Mouse (Mus musculus) layer of hippocampus, adult 2 months (tissue): ENCODE measurements around the gene Ndufb8. TPM values are rescaled to one million over a fixed set of nuclear protein-coding genes. Genes with fewer than 3 reads are reported as not detected.

Experiments used
- DNase-seq, 2 experiments: peaks; one replicate each; pipeline ENCODE4 v3.0.0; 2022; ENCODE audit warnings: low spot score in 2 of 2
- H3K27ac ChIP-seq: fragments of 200-600 bp; 2 replicates; pipeline ENCODE4 v1.8.1; 2022
- H3K4me3 ChIP-seq: fragments of 200-600 bp; 2 replicates; pipeline ENCODE4 v1.8.1; 2022; ENCODE audit warnings: mild to moderate bottlenecking
- CTCF ChIP-seq: fragments of 200-600 bp; conservative IDR thresholded peaks from 2 replicates; pipeline ENCODE4 v1.8.1; 2022; ENCODE audit warnings: antibody characterized with exemption, mild to moderate bottlenecking, moderate library complexity
- total RNA-seq, 2 experiments: library from RNA; stranded (reverse); gene quantifications; 2 replicates each; pipeline ENCODE4 v1.2.3; 2021

Ndufb8 gene
- total RNA-seq, 2 experiments from 2014 or later = 349 to 378 TPM

DNA sequence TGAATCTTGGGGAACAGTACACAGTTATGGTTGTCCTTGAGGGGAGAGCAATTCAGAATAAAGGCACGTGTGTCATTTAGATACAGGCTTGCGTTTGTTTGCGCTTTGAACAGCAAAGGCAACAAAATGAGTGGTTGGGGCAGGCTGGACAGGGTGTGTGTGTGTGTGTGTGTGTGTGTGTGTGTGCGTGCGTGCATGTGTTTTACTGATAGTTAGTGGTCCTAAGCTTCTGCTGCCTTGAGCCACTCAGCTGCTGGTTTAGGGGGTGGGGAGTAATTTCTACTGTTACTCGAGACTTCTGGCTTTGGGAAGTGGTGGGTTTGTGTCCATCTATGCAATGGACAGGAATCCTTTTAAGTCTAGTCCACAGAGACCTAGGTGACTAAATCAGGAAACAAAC, 56.3 kb downstream of the Ndufb8 start:
- no peak for TF ChIP-seq CTCF

More for the DNA sequence above, 56.3 kb downstream of the Ndufb8 start:
- no peak overlapping the region for H3K27ac ChIP-seq
- no peak overlapping the region for H3K4me3 ChIP-seq
- DNase-seq = no peak

Other genes starting within 250 kb of the Ndufb8 start
- 1 to 10 TPM; 2.3 to 2.5 TPM for gene Scd4, start 222.3 kb downstream of the Ndufb8 start, total RNA-seq
- 100 to 1,000 TPM; 139 TPM for gene Scd1, start 147.6 kb downstream of the Ndufb8 start, total RNA-seq
- gene Wnt8b, start 62.0 kb downstream of the Ndufb8 start, total RNA-seq = under 1 TPM in 1 of 2 experiments, not detected in 1; 0.17 TPM
- gene Sec31b, start 9.6 kb downstream of the Ndufb8 start, total RNA-seq = under 1 TPM; 0.12 to 0.67 TPM
- not detected for gene Gm20538, start 2.6 kb downstream of the Ndufb8 start, total RNA-seq
- gene Hif1an, start 7.4 kb upstream of the Ndufb8 start, total RNA-seq = 10 to 100 TPM; 32.7 to 33.6 TPM
- gene Pax2, start 200.6 kb upstream of the Ndufb8 start, total RNA-seq = under 1 TPM; 0.25 to 0.31 TPM